Mouse (Mus musculus): ENCODE measurements around the gene Sfxn4. TPM values are rescaled to one million over a fixed set of nuclear protein-coding genes. Genes with fewer than 3 reads are reported as not detected.

Sfxn4 gene
- 10.8 TPM for polyA plus RNA-seq (2014; fragmentation: Illumina TruSeq; extraction: RNeasy Lipid Tissue Mini Kit (QIAGEN cat#74804); ENCODE audit: low read depth, low replicate concordance)

DNA sequence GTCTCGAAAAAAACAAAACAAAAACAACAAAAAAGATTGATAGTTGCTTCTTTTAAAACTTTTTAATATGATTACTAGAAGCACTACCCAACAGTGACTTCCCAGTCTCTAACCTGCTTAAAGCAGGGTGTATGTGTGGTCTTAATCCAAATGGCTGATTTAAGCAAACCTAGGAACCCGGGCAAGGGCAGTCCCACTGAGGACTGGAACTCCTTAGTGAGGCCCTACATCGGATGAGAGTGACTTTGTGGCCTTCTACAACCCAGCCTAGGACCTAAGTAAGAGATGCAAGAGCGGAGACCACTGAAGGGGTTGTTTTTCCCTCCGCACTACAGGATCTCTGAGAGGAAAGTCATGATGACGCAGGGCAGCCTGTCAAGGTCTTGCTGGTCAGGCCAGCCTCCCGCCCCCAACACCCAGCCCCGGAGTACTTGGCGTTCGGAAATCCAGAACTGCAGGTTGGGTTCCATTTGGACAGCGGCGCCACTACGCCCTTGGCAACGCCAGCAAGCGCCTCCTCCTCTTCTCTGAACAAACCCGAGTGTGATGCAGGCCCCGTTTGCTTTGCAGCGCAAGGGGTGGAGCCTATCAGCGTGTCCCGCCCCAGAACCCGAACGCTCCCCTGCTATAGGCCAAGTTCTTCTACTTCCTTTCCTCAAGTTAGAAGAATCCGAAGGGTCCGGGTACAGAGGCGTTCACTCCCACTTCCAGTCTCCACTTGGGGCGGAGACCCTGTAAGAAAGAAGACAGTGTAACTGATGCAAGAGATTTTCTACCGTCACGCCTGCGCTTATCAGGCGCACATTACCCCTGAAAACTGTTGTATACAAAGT, at the start of gene Sfxn4:
Gene Sfxn4 (minus strand): TSS at position 612 of the 833 bp plus-strand sequence.

DNA sequence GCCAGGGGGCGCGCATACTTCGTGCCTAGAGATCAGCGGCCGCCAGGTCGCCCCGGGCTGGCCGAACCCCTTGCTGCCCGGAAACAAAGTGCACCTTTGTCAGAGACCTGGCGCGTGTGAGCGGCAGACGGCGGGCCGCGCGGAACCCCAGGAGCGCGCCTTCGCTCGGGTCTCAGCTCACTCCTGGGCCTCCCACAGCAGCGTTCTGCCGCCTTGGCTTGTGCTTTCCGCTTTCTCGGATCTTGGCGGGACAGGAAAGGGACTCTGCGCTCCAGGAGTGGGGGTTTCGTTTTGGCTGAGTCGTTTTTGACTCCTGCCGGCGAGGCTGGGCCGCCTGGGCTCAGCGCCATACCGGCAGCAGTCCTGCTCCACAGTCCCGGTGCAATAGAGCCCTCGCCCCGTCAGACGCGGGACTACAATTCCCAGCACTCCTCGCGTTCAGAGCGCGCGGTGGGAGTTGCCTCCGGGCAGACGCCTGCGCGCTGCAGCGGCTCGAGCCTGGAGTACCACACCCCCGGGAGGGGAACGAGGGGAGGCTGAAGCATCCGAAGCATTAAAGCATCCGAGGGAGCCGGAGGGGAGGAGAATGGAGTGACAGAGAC, 28.5 kb upstream of the Sfxn4 start, which contains the start of gene Grk5:
Gene Grk5 (plus strand): TSS at position 36 of the 602 bp plus-strand sequence.

DNA sequence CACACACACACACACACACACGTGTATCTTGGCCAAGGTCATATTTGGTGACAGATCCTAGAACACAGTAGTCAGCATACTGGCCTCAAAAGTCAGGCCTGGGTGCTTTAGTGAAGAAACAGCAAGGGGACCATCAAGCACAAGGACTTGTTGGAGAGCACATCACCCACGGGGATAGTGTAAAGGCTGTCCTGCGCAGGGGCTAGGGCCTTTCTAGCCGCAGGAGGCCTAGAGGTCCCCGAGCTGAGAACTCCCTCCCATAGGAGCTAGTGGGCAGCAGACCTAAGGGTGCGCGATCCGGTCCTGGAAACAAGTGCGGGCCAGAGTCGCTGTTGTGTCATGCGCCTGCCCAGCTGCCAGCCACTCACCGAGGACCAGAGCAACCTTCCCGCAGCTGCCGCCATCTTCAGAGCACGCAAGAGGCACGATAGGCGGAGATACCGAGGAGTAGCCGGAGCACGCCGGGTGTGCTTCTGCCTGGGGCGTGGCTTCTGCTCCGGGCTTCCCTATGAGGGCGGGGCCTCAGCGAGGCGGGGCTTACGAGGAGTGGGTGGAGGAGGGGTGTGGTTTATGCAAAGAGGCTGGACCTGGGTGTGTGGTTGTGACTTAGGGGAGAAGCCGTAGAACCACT, 12.9 kb upstream of the Sfxn4 start, which contains the start of gene Prdx3:
Gene Prdx3 (minus strand): TSS at position 493 of the 631 bp plus-strand sequence.

DNA sequence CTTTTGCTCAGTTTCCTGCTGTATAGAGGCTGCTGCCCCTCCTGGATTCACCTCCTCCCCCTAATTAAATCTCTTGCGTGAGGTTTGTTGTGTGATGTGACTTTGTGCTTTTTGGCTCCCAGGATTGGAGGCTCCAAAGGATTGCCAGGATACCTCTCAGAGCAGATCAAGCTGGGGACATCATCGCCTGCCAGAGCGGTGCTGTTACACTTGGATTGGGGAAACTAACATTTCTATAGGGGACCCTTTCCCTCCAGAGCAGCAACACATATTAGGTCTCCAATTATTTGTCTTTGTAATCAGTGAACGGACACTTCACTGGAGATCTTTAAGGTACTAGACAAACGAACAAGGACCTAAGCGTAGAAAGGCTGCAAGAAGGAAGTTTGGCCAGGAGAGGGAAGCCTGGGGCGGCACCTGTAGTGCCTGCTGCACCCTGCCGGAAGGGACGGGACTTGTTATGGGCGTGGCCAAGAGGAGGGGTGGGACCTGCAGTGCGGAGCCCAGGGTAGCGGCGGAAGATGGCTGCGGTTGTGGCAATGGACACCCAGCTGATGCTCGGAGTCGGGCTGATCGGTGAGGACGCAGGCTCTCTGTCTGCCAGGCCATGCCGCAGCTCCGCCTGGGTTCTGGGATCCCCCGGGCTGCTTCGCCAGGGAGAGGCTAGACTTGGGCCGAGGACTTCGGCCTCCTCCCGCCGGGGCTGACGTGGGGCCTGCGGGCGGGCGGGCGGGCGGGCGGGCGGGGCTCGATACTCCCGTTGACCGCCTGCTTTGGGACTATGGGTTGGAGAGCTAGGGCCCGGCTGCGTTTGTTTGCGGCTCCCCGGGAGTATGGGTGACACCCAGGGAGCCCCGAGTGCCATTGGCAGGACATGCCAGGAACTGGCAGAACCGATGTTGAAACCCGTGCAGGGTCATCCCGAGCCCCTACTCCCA, 49.9 kb downstream of the Sfxn4 start, which contains the start of gene Fam45a:
Gene Fam45a (plus strand): TSS at position 488 of the 938 bp plus-strand sequence.

DNA sequence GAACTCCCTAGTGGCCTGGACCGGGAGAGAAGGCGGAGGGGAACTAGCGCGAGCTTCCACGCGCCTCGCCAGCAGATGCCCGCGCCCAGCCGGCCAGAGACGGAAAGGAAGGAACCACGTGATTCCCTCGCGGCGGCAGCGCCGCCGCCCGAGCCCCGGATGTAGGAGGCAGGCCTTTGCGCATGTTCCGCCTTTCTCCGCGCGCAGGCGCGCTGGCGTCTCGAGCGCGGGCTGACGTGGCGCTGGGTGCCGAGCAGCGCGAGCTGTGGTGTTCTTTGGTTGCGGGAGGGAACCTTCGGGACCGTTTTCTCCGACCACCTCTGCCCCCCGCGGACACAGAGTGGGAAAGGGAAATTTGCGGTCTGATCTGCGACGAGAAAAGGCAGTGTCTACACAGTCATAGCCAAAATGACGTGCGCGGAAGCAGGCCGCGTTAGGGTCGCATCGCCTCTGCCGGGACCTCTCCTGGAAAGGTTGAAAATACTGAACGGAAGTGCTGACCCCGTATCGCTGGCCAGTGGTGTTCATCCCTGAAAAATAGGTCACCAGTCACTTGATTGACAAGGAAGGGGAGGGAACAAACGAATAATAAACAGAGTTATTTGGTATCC, 70.6 kb downstream of the Sfxn4 start, which contains the start of gene Eif3a:
Gene Eif3a (minus strand): TSS at position 108 of the 611 bp plus-strand sequence.

Other genes with a start within 250 kb of the Sfxn4 start
- gene Nanos1, start 105.5 kb downstream of the Sfxn4 start, polyA plus RNA-seq (2014; fragmentation: Illumina TruSeq; extraction: RNeasy Lipid Tissue Mini Kit (QIAGEN cat#74804); ENCODE audit: low read depth, low replicate concordance), result 0.10 TPM
- 111 TPM for gene Eif3a, start 70.8 kb downstream of the Sfxn4 start, polyA plus RNA-seq (2014; fragmentation: Illumina TruSeq; extraction: RNeasy Lipid Tissue Mini Kit (QIAGEN cat#74804); ENCODE audit: low read depth, low replicate concordance)
- 14.8 TPM for gene Fam45a, start 49.9 kb downstream of the Sfxn4 start, polyA plus RNA-seq (2014; fragmentation: Illumina TruSeq; extraction: RNeasy Lipid Tissue Mini Kit (QIAGEN cat#74804); ENCODE audit: low read depth, low replicate concordance)
- 411 TPM for gene Prdx3, start 13.1 kb upstream of the Sfxn4 start, polyA plus RNA-seq (2014; fragmentation: Illumina TruSeq; extraction: RNeasy Lipid Tissue Mini Kit (QIAGEN cat#74804); ENCODE audit: low read depth, low replicate concordance)
- 23.9 TPM for gene Grk5, start 28.3 kb upstream of the Sfxn4 start, polyA plus RNA-seq (2014; fragmentation: Illumina TruSeq; extraction: RNeasy Lipid Tissue Mini Kit (QIAGEN cat#74804); ENCODE audit: low read depth, low replicate concordance)